Mouse (Mus musculus) natural killer cell, adult 2 months (primary cell): Measurements from ENCODE around the gene Tubg1.
"Not testable (repeated sequence)": the region's sequence is repeated elsewhere in the genome, so short reads cannot be mapped to it uniquely, and the experiment has no call there.

Source experiments
- DNase-seq, 2 experiments: peaks; one replicate each; pipeline ENCODE4 v3.0.0; 2022; ENCODE audit warnings: low spot score in 2 of 2

Gene Tubg1

DNA sequence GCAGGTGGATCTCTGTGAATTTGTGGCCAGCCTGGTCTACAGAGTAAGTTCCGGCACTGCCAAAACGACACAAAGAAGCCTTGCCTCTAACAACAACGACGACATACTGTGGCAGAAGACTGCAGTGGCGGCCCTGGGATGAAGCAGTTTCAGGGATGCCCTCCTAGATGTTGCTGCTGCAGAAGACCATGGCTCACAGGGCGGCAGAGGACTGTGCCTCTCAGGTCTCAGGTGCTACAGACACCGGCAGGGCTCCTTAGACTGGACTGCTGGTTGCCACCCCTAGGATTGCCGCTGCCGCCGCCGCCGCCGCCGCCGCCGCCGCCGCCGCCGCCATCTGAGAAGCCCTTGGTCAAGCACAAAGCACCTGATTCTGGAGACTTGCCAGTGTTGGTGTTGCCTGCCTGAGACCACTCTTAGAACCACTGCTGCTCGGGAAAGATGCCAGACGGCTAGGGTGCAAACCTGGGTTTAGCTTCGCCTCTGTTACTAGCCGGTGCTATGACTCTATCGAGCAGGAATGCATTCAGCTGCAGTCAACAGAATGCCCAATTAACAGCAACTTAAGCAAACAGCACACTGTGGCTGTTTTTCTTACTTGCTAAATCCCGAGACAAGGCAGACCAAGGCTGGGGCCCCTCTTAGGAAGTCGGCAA is 20.6 kb downstream of the Tubg1 start:
- no peak for DNase-seq

DNA sequence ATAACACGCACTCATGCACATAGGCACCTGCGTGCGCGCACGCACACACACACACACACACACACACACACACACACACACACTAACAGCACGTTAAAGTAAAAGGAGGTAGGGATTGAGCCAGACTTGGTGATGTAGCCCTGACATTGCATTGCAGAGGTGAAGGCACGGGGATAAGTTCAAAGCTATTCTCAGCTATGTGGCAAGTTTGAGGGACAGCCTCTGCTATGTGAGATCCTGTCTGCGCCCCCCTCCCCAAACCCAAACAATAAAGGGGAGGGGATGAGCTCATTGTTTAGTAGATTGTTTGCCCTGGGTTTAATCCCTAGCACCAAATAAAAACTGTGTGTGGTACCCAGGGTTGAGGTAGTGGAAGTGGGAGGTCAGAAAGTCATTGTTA is 21.4 kb downstream of the Tubg1 start:
- no peak for DNase-seq

DNA sequence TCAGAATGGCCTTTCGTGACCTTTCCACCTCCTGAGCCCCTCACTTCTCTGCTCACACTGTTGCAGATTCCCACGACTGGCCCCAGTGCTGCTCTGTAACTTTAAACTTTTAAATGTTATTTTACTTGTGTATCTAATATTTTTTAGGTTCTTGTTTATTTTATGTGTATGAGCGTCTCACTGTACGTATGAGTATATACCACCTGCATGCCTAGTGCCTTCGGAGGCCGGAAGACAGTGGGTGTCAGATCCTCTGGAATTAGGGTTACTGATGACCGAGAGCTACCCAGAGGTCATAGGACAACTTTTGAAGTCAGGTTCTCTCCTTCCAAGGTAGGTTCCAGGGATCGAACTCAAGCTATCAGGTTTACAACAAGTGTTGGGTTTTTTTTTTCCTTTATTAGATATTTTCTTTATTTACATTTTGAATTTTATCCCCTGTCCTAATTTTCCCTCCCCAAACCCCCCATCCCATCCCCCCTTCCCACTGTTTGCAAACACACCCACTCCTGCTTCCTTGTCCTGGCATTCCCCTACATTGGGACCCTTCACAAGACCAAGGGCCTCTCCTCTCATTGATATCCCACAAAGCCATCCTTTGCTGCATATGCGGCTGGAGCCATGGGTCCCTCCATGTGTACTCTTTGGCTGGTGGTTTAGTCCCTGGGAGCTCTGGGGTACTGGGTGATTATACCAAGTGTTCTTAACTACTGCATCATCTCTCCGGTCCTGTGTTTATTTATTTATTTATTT is 22.7 kb downstream of the Tubg1 start:
- no peak for DNase-seq

DNA sequence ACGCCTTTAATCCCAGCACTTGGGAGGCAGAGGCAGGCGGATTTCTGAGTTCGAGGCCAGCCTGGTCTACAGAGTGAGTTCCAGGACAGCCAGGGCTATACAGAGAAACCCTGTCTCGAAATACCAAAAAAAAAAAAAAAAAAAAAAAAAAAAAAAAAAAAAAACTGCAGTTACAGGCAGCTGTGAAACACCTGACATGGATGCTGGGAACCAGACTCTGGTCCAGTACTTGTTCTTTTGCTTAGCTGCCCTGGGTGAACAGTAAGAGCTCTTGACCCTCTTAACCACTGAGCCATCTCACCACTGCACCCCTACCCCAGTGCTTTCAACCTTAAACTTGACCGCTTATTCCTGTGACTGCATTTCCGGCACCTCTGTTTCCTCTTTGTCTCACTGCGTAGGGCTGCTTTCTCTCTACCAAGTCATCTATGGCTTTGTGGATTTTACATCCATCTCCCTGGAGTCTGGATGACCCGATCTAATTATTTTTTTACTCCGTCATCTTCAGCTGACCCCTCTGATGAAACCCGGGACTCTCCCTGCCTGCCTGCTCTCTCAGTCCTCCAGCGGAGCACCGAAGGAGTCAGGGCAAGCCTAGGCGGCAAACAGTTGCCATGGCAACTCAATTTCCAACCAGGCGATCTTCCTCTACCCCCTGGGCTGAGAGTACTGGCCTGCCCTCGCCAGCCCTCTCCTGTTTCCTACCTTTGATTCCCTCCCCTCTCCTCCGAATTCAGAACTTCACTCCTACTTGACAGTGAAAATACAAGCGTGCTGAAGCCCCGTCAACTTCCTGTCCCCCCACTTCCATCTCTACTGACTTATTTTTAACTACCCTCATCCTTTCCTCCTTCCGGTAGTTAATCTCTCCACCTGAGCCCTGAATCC is 23.8 kb downstream of the Tubg1 start:
- peak; percentile 53 to 63 for DNase-seq

DNA sequence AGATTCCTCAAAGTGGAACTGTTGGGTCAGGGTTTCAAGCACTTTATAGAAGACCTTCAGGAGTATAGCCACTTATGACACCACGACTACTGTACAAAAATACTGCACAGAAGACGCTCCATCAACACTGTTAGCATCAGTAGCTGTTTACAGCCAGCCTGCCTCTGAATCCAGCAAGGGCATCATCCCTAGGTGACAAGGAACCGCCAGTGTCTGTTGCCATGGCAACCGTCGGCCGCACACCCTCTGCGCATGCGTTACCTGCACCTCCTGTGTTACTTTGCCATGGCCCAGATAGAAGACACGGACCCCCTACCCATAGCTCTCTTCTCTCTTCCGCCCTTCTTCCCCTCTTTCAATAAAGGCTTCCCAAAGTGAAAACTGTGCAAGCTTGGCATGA is 26.6 kb downstream of the Tubg1 start:
- DNase-seq, result no peak

DNA sequence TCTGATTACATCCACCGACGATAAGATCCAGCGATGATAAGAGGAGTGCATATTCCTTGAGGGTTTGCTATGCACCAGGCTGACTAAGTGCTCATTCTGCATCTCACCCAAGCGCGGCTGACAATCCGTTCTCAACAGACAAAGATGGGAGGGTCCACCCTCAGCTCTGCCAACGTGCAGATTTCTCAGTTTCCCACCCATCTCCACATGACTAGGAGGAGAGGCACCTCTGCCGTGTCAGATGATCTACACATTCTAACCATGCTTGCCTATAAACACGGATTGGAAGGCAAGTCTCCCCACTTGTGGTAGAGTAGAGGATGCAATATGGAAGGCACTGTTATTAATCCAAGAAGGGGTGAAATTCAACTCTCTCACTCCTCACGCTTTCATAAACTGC is 29.0 kb downstream of the Tubg1 start:
- no peak for DNase-seq

DNA sequence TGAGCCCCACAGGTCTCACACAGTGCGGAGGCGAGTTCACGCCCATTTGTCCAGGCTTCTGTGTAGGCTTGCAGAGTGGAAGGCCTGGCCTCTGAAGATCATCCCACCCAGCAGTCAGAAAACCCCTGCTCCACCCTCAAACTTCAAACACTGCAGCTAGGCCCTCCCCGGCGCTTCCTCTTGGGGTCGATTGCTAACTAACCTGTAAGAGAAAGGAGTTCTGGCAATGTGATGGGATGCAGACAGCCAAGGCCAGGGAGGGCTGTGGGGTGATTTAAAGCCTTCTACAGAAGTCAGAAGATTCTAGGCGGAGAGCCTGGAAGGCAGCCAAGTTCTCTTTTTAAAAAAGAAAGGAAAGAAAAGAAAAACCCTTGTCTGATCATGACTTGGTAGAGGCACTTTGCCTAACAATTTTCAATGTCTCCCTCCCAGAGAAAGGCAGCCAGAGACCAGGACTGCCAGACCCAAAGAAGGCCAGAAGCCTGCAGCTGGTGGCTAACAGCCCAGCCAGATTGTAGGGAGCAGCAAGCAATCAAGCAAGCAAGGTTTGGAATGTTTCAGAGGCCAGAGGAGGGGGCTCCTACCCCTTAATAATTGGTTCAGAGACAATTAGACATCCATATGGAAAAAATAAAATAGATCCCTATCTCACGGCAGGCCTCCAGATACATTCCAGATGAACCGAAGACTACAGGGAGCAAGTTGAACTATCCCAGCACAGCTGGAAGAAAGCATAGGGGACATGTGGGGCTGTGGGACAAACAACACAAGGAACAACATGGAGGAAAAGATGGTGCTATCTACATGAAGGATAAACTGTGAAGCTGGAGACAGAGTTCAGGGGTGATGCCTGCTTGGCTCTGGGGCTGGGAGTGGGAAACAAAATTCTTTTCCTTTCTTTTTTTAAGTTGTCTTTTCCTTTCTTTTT is 29.7 kb downstream of the Tubg1 start:
- DNase-seq, result no peak

DNA sequence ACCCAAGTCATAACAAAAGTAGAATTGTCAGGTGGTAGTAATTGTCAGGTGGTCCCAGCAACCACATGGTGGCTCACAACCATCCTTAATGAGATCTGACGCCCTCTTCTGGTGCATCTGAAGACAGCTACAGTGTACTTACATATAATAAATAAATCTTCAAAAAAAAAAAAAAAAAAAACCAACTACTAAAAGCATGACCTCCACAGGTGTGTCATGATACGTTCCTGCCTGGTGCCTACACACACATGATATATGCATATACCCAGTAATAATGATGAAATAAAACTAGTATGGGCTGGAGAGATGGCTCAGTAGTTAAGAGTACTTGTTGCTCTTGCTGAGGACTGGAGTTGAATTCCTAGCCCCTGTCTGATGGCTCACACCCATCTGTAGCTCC is 31.3 kb downstream of the Tubg1 start:
- DNase-seq, result no peak

DNA sequence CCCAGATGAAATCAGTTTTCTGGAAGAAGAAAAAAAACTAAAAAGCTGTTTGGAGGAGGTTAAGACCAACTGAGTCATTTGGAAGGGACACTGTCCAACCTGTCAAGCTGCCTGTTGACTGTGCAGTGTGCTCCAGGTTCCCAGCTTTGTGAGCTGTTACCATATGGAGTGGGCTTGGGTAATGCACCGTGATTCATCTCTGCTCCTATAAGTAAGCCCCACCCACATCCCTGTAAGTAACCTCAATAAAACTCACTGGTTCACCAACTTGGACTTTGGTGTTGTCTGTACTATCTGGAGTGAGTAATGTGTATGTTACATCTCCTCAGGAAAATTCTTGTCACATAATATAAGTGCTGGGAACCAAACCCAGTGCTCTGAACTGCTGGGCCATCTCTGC is 33.1 kb downstream of the Tubg1 start:
- DNase-seq, result no peak

DNA sequence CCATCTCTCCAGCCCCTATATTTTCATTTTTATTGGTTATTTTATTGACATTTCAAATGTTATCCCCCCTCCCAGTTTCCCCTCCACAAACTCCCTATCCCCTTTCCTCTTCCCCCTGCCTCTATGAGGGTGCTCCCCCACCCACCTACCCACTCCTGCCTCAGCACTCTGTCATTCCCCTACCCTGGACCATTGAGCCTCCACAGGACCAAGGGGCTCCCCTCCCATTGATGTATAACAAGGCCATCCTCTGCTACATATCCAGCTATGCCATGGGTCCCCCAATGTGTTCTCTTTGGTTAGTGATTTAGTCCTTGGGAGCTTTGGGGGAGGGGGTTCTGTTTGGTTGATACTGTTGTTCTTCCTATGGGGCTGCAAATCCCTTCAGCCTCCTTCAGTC is 34.9 kb downstream of the Tubg1 start:
- DNase-seq, result no peak

DNA sequence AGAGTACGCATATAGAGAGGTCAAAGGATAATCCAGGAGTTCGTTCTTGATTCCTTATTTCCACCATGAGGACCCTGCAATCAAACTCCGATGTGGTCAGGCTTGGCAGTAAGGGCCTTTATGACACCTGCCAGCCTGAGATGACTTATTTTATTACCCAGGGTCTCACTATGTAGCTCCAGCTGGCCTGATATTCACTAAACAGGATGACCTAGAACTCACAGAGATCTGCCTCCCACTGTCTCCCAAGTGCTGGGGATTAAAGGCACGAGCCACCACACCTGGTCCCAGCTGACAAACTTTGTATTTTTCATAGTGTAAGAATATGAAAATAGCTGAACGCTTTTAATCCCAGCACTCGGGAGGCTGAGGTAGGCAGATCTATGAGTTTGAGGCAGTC is 35.4 kb downstream of the Tubg1 start:
- DNase-seq, result no peak

DNA sequence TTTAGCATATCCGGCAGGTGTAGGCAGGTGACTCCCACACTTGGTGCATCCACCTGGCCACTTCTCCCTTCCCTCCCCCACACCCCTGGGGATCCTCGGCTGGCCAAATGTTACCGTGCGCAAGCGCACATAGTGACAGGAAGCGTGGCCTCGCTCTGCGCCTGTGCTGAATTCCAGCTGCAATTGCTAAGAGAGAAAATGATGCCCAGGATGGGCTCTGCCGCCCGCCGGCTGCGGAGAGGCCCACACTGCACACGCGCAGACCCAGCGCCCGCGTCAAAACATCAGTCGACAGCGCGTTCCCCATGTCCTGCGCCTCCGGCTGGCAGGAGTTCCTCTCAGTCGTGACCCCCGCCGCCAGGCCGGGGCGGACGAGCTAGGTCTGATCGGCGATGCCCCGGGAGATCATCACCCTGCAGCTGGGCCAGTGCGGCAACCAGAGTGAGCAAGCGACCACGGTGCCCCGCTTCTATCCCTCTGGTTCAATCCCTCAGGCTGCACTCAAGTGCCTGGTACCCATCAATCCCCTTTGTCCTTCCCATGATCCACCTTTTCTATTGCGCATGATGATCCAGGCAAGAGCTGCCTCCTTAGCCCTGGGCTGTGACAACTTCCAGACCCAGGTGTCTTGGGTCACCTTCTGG is 36.1 kb downstream of the Tubg1 start, which contains the start of gene Tubg2:
Gene Tubg2, plus strand, starts transcription at position 180 of the 644 bp plus-strand sequence.
- DNase-seq, result peak in 1 of 2 experiments; percentile 56

DNA sequence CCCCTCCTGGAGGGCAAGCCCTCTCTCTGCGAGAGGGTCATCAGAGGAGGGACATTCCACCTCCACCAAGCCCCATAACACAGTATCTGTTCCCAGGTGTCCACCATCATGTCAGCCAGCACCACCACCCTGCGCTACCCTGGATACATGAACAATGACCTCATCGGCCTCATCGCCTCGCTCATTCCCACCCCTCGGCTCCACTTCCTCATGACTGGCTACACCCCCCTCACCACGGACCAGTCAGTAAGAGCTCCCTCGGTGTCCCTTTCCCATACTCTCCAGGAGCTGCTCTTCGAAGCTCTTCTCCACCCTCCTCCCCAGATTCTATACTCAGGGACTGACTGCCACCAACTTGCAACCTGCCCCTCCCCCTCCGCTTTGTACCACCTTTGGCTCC is 40.4 kb downstream of the Tubg1 start:
- DNase-seq, result not testable (repeated sequence)

DNA sequence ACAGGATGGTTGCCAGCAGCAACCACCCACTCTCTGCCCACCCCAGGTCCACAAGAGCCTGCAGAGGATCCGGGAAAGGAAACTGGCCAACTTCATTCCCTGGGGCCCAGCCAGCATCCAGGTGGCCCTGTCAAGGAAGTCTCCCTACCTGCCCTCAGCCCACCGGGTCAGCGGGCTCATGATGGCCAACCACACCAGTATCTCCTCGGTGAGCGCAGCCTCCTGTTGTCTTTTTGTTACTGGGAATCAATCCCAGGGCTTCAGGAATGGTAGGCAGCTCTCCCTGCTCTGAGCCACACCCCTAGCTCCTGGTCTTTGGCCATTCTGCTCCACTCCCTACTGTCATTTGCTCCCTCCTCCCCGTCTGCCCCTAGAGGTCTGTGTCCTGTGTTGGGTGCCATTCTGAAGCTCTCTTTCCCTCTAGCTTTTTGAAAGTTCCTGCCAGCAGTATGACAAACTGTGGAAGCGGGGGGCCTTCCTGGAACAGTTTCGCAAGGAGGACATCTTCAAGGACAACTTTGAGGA is 41.3 kb downstream of the Tubg1 start:
- not testable (repeated sequence) for DNase-seq

DNA sequence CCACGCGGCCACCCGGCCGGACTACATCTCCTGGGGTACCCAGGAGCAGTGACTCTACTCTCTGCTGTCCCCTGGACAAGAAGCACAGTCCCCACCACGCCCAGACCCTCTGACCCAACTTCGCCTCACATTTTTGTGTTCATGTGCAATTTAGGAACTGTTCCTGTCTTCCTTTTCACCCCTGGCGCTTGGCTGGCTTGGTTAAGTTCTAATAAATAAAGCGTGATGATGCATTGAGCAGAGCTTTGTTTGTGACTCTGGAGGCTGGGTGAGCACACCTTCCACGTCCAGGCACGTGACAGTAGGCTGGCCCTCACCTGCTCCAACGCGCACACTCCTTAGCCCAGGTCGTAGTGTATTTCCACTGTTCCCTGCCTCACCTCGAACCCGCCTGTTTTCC is 41.8 kb downstream of the Tubg1 start:
- no peak for DNase-seq

DNA sequence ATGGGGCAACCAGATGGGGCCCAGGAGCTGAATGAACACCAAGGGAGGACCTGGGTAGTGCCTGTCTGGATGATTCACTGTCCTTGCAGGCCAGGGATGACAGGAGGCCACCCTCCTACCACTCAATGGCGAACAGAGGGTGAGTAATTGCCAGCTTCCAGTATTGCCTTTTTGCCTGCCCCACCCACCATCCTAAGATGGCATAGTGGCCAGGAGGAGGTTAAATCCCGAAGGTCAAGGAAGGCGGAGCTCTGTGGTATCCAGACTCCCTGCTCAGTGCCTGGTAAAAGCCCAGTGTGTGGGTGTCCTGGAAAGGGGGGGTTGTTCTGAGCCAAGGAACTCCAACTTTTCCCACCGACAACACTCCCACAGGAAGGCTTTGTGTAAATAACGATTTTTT is 42.6 kb downstream of the Tubg1 start:
- no peak for DNase-seq

DNA sequence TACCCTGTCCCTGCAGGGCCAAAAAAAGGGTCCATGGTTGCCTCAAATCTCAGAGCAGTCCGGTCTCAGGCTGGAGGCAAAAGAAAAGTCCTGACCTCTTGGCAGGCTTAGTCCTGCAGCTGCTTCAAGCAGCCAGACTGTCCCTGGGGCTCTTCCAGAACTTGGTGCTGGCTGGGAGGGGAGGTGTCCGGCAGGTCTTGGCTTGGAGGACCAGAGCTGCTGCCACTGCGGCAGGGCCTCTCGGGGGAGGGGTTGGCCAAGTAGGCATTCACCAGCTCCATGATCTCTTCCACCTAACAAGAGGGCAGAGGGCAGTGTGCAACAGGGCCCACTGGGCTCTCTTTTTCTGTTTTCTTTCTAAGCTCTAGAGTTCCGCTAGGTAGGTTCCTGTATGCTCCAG is 43.0 kb downstream of the Tubg1 start:
- no peak for DNase-seq

DNA sequence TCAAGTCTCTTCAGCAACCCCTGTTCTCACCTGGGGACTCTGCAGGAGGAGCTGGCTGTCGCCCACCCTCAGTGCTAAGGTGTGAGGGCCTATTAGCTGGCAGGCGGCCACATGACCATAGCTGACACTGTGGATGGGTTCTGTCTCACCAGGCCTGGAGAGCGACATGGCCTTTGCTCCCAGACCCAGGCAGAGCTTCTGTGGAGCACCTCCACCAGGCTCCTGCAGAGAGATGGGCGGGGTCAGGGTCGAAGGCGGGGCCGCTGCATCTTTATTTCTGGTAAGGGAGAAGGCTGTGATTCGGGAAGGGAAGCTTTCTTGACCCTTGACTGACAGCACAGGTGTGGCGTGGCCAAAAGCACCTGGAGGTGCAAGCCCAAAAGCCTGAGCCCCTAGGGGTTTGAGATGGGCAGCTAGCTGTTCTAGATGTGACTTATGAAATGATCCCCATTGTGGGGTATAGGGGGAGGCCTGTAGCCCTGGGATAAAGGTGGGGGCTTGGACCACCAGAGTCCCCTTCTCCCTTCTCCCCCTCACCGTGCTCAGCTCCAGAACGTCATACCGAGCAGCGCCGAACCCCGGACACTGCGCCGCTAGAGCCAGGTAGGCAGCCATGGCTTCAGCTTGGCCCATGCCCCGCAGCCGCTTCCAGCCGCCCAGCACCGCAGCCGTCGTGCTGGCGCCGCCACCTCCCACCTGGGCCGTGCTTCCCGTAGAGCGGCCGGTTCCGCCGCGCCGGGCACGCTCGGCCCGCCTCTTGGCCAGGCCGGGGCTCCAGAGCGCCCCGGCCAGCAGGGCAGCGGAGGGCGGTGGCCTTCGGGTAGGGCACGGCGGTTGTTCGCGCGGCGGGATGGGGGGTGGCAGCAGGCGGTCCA is 44.0 kb downstream of the Tubg1 start:
- DNase-seq, result no peak

DNA sequence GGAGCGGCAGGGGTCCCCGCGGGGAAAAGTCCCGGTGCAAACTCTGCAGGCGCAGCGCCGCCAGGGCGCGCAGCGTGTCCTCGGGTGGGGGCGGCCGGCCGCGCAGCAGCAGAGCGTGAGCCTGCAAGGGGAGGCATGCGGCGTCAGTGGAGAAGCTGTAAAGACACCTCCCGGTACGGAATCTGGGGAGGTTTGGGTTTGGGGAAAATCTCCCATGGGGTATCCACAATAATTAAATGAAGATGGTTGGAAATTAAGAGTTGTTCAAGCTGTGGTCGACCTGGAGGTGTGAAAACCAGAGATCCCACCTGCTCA is 44.6 kb downstream of the Tubg1 start:
- DNase-seq, result no peak
